Mouse (Mus musculus) liver, embryonic 14.5 days (tissue): ENCODE data around the gene Ticrr. TPM values are rescaled to one million over a fixed set of nuclear protein-coding genes. Genes with fewer than 3 reads are reported as not detected.

Experiments used
- ATAC-seq: fragments of 200-750 bp; cut with Nextera tagmentation; 2 replicates; pipeline ENCODE4 v1.8.0; 2017; ENCODE audit warnings: moderate number of reproducible peaks, mild to moderate bottlenecking, moderate library complexity; ENCODE audit not compliant: insufficient read depth
- DNase-seq, 3 experiments: peaks; one replicate each; pipeline ENCODE4 v3.0.0-alpha.2; 2012 to 2013; ENCODE audit warnings: low read depth in 3 of 3, low spot score in 3 of 3
- H3K27ac ChIP-seq: fragments of 300-500 bp; sonication (generic); 2 replicates; pipeline ENCODE4 v1.5.1; 2014; ENCODE audit warnings: moderate library complexity, mild to moderate bottlenecking, control low read depth, inconsistent platforms
- H3K27me3 ChIP-seq: fragments of 300-500 bp; sonication (generic); 2 replicates; pipeline ENCODE4 v1.6.1; 2014; ENCODE audit warnings: mild to moderate bottlenecking, low read length, moderate library complexity; ENCODE audit not compliant: control insufficient read depth, insufficient read depth
- H3K36me3 ChIP-seq: fragments of 300-500 bp; sonication (generic); replicated peaks from 2 replicates; pipeline ENCODE4 v1.6.1; 2014; ENCODE audit warnings: low read depth; ENCODE audit not compliant: control insufficient read depth, insufficient read depth
- H3K4me1 ChIP-seq, 2 experiments: fragments of 200-500 bp in 1 of 2; fragments of 300-500 bp in 1 of 2; sonication (generic) in 1 of 2; replicated peaks; 2 replicates each; pipeline ENCODE4 v1.6.1; 2012 to 2014; ENCODE audit warnings: antibody characterized with exemption in 1 of 2, inconsistent platforms in 1 of 2, low read length in 1 of 2; ENCODE audit not compliant: control insufficient read depth in 2 of 2, insufficient read depth in 2 of 2
- H3K4me2 ChIP-seq: fragments of 300-500 bp; sonication (generic); 2 replicates; pipeline ENCODE4 v1.6.1; 2014; ENCODE audit warnings: low read depth, mild to moderate bottlenecking, control low read depth, moderate library complexity
- H3K4me3 ChIP-seq, 2 experiments: fragments of 200-500 bp in 1 of 2; fragments of 300-500 bp in 1 of 2; sonication (generic) in 1 of 2; 2 replicates each; pipeline ENCODE4 v1.5.1; 2012 to 2014; ENCODE audit warnings: low read depth in 2 of 2, low read length in 2 of 2, mild to moderate bottlenecking in 2 of 2, control low read depth in 1 of 2, inconsistent platforms in 1 of 2, moderate library complexity in 1 of 2; ENCODE audit not compliant: insufficient read depth in 1 of 2
- H3K9ac ChIP-seq: fragments of 300-500 bp; sonication (generic); replicated peaks from 2 replicates; pipeline ENCODE4 v1.6.1; 2014; ENCODE audit warnings: mild to moderate bottlenecking, control low read depth, moderate library complexity
- H3K9me3 ChIP-seq: fragments of 300-500 bp; sonication (generic); 2 replicates; pipeline ENCODE4 v1.6.1; 2016; ENCODE audit warnings: low read length, mixed read lengths; ENCODE audit not compliant: control insufficient read depth
- CTCF ChIP-seq: IDR thresholded peaks from 2 replicates; pipeline ENCODE4 v1.5.1; 2016; ENCODE audit warnings: antibody characterized with exemption, low read depth, control low read depth
- EP300 ChIP-seq: IDR thresholded peaks from 2 replicates; pipeline ENCODE4 v1.6.1; 2016; ENCODE audit warnings: antibody characterized with exemption, low read depth
- WGBS: fragments of 180-500 bp; shearing (Covaris S2); extraction: QIAGEN DNeasy Blood & Tissue Kit; methylation state at CpG from one replicate; pipeline ENCODE4 v1.1.7; 2014; ENCODE audit not compliant: insufficient replicate concordance; 5-methylcytosine and 5-hydroxymethylcytosine counted together
- polyA plus RNA-seq, 2 experiments: library from polyadenylated mRNA; depleted of rRNA in 1 of 2; stranded (reverse) in 1 of 2; unstranded in 1 of 2; fragments of >200 nt; fragmentation: Nextera tagmentation in 1 of 2; extraction: Ambion mirVana in 1 of 2; gene quantifications; 2 replicates each; pipeline versions ENCODE4 v1.2.1 to v1.2.3; 2012 to 2014

Ticrr gene
- polyA plus RNA-seq, 2 experiments = 3.6 to 6.0 TPM

- 3% methylated on average over 46 of the region's 46 CpGs for WGBS
- no peak for TF ChIP-seq EP300
- TF ChIP-seq CTCF = no peak
- Histone ChIP-seq H3K27me3 (no peaks in the 10 kb centered on the region), H3K9me3 (no peaks in the 10 kb centered on the region), H3K4me3 (peak within 1 kb of the TSS; percentile 51 to 60), H3K4me2 (peak within 1 kb of the TSS; percentile 70), H3K9ac (peak within 1 kb of the TSS; percentile 2), H3K27ac (no peak within 1 kb of the TSS), H3K4me1 (peaks cover 3 to 6% of the 10 kb centered on the region in 2 experiments; a peak in 2 of 4 replicates), H3K36me3 (no peaks in the 10 kb centered on the region)
- DNase-seq = peak; percentile 44 to 55 (median 45)
- ATAC-seq = peak; percentile 48; the same call in 1 of the 2 replicates
Measured at GRCm38 (mm10) chr7:79742659-79743536, 82.9 kb downstream of the Ticrr start, which contains the start of the genes Pex11a and Wdr93. Gene Pex11a, minus strand, starts transcription at chr7:79743131. Gene Wdr93, plus strand, starts transcription at chr7:79743163.

GRCm38 (mm10) chr7:79744051-79744450, 84.1 kb downstream of the Ticrr start:
- Histone ChIP-seq H3K4me3 (no peak overlapping the region), H3K27ac (no peak overlapping the region)

DNA sequence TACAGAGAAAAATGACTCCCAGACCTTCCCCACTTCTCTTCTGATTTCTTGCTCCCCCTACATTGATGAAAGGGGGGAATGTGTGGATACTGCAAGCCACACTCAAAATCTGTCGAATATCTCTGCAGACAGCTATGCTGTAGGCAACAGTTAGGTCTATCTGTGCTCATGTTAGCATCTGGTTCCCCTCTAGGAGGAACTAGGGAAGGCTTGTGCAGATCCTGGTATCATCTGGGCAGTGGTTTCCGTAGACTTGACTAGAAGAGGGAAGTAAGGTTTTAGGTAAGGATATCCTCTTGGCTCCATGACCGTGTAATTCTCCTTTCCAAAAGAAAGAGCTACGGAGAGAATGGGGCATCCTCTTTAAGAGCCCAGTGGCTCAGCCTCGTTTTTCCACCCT, 84.6 kb downstream of the Ticrr start:
- Histone ChIP-seq H3K4me2 (no peak overlapping the region), H3K27me3 (no peaks in the 10 kb centered on the region), H3K9ac (no peak overlapping the region), H3K4me1 (peaks cover 3 to 6% of the 10 kb centered on the region in 2 experiments; a peak in 2 of 4 replicates), H3K9me3 (no peaks in the 10 kb centered on the region), H3K27ac (no peak overlapping the region), H3K4me3 (no peak overlapping the region), H3K36me3 (no peaks in the 10 kb centered on the region)
- ATAC-seq (no peak), DNase-seq (no peak)
- TF ChIP-seq CTCF (no peak), EP300 (no peak)
- WGBS = 33% methylated on average over 5 of the region's 5 CpGs

More at GRCm38 (mm10) chr7:79744051-79744450, 84.1 kb downstream of the Ticrr start:
- WGBS = 73% methylated on average over 9 of the region's 9 CpGs
- H3K4me1 ChIP-seq = peaks cover 3 to 6% of the 10 kb centered on the region in 2 experiments; a peak in 2 of 4 replicates
- H3K36me3 ChIP-seq = no peaks in the 10 kb centered on the region
- no peak overlapping the region for H3K4me2 ChIP-seq
- DNase-seq = no peak
- ATAC-seq = no peak
- H3K9me3 ChIP-seq = no peaks in the 10 kb centered on the region
- no peaks in the 10 kb centered on the region for H3K27me3 ChIP-seq
- TF ChIP-seq CTCF = no peak
- TF ChIP-seq EP300 = no peak
- H3K9ac ChIP-seq = no peak overlapping the region

DNA sequence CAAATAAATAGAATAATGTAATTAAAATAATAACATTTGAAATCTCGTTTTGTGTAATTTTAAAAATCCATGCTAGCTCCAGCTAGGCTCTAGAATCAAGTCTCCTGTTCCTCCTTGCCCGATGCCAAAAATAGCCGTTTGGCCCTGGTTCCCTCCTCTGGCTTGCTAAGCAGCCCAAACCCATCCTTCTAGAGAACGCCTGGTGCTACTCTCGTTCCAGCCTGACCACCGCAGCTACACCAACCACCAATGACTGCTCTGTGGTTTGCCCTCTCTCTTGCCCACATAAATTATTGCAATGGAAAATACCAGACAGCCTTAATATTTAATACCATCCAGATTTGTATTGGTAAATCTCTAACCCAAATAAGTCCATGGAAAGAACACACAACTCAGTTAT, 87.7 kb downstream of the Ticrr start:
- no peaks in the 10 kb centered on the region for H3K36me3 ChIP-seq
- no peak overlapping the region for H3K9ac ChIP-seq
- no peak overlapping the region for H3K4me2 ChIP-seq
- no peaks in the 10 kb centered on the region for H3K27me3 ChIP-seq
- TF ChIP-seq EP300 (no peak), CTCF (no peak)
- H3K4me3 ChIP-seq = no peak overlapping the region
- H3K9me3 ChIP-seq = no peaks in the 10 kb centered on the region
- DNase-seq = no peak
- peaks cover 3 to 4% of the 10 kb centered on the region in 2 experiments; a peak in 2 of 4 replicates for H3K4me1 ChIP-seq
- 52% methylated on average over 6 of the region's 6 CpGs for WGBS
- no peak for ATAC-seq
- H3K27ac ChIP-seq = no peak overlapping the region

Other genes starting within 250 kb of the Ticrr start
- 14.4 and 15.4 TPM in 2 replicates for gene Polg, start 193.8 kb upstream of the Ticrr start, polyA plus RNA-seq (2012; rRNA removed)
- gene Polg, start 193.8 kb upstream of the Ticrr start, polyA plus RNA-seq (2014; fragmentation: Nextera tagmentation; extraction: Ambion mirVana) = 14.0 and 16.2 TPM in 2 replicates
- gene Rhcg, start 42.5 kb upstream of the Ticrr start, polyA plus RNA-seq (2012; rRNA removed) = 0.03 TPM in 2 replicates
- not detected in 2 replicates for gene Rhcg, start 42.5 kb upstream of the Ticrr start, polyA plus RNA-seq (2014; fragmentation: Nextera tagmentation; extraction: Ambion mirVana)
- gene Kif7, start 55.5 kb downstream of the Ticrr start, polyA plus RNA-seq (2012; rRNA removed) = 0.23 and 0.56 TPM in 2 replicates
- gene Kif7, start 55.5 kb downstream of the Ticrr start, polyA plus RNA-seq (2014; fragmentation: Nextera tagmentation; extraction: Ambion mirVana) = 0.14 and 0.15 TPM in 2 replicates
- not detected in 2 replicates for gene Plin1, start 72.7 kb downstream of the Ticrr start, polyA plus RNA-seq (2012; rRNA removed)
- not detected in 2 replicates for gene Plin1, start 72.7 kb downstream of the Ticrr start, polyA plus RNA-seq (2014; fragmentation: Nextera tagmentation; extraction: Ambion mirVana)
- gene Pex11a, start 82.9 kb downstream of the Ticrr start, polyA plus RNA-seq (2012; rRNA removed) = 0.81 and 1.1 TPM in 2 replicates
- 1.5 and 2.3 TPM in 2 replicates for gene Pex11a, start 82.9 kb downstream of the Ticrr start, polyA plus RNA-seq (2014; fragmentation: Nextera tagmentation; extraction: Ambion mirVana)
- gene Wdr93, start 83.0 kb downstream of the Ticrr start, polyA plus RNA-seq (2012; rRNA removed) = 0.03 and 0.04 TPM in 2 replicates
- gene Wdr93, start 83.0 kb downstream of the Ticrr start, polyA plus RNA-seq (2014; fragmentation: Nextera tagmentation; extraction: Ambion mirVana) = 0.08 and 0.14 TPM in 2 replicates
- gene Mesp1, start 133.6 kb downstream of the Ticrr start, polyA plus RNA-seq (2012; rRNA removed) = 0.02 TPM in 1 of 2 replicates, not detected in the other
- gene Mesp1, start 133.6 kb downstream of the Ticrr start, polyA plus RNA-seq (2014; fragmentation: Nextera tagmentation; extraction: Ambion mirVana) = not detected in 2 replicates
- gene Mesp2, start 150.5 kb downstream of the Ticrr start, polyA plus RNA-seq (2012; rRNA removed) = 0.04 TPM in 1 of 2 replicates, not detected in the other
- gene Mesp2, start 150.5 kb downstream of the Ticrr start, polyA plus RNA-seq (2014; fragmentation: Nextera tagmentation; extraction: Ambion mirVana) = 0.06 TPM in 1 of 2 replicates, not detected in the other
- 16.1 and 16.9 TPM in 2 replicates for gene Anpep, start 200.9 kb downstream of the Ticrr start, polyA plus RNA-seq (2012; rRNA removed)
- gene Anpep, start 200.9 kb downstream of the Ticrr start, polyA plus RNA-seq (2014; fragmentation: Nextera tagmentation; extraction: Ambion mirVana) = 14.9 and 18.1 TPM in 2 replicates